Mouse (Mus musculus): ENCODE results near the gene Acta1. TPM values are rescaled to one million over a fixed set of nuclear protein-coding genes. Genes with fewer than 3 reads are reported as not detected.

Acta1 gene
- 24.6 and 33.3 TPM in 2 replicates for polyA plus RNA-seq (2012; rRNA removed)

GRCm38 (mm10) chr8:123894502-123895097 is at the start of gene Acta1:
Gene Acta1, minus strand, starts transcription at chr8:123894751.
- H3K27ac ChIP-seq (ENCODE audit: insufficient read depth, low read length), result no peak within 1 kb of the TSS
- no peak within 1 kb of the TSS for H3K4me3 ChIP-seq (ENCODE audit: insufficient read depth, low read length)
- TF ChIP-seq CTCF (IDR thresholded peaks at IDR 0.05; ENCODE audit: extremely low read depth, insufficient read depth, low read length) (no peak), POLR2A (IDR thresholded peaks at IDR 0.05; ENCODE audit: extremely low read depth, insufficient read depth, low read length) (no peak)
- peaks cover 3% of the 10 kb centered on the region; the same call in 1 of the 2 replicates for H3K4me1 ChIP-seq (ENCODE audit: control insufficient read depth, insufficient read depth, low read length)

GRCm38 (mm10) chr8:123929026-123929425 is 34.5 kb upstream of the Acta1 start:
- no peak overlapping the region for H3K4me3 ChIP-seq (ENCODE audit: insufficient read depth, low read length)
- H3K4me1 ChIP-seq (ENCODE audit: control insufficient read depth, insufficient read depth, low read length), result no peaks in the 10 kb centered on the region
- no peak overlapping the region for H3K27ac ChIP-seq (ENCODE audit: insufficient read depth, low read length)
- TF ChIP-seq POLR2A (IDR thresholded peaks at IDR 0.05; ENCODE audit: extremely low read depth, insufficient read depth, low read length) (no peak), CTCF (IDR thresholded peaks at IDR 0.05; ENCODE audit: extremely low read depth, insufficient read depth, low read length) (no peak)

GRCm38 (mm10) chr8:123925671-123926070 is 31.1 kb upstream of the Acta1 start:
- no peak for TF ChIP-seq CTCF (IDR thresholded peaks at IDR 0.05; ENCODE audit: extremely low read depth, insufficient read depth, low read length)
- no peak for TF ChIP-seq POLR2A (IDR thresholded peaks at IDR 0.05; ENCODE audit: extremely low read depth, insufficient read depth, low read length)

GRCm38 (mm10) chr8:123924719-123925118 is 30.2 kb upstream of the Acta1 start:
- H3K4me1 ChIP-seq (ENCODE audit: control insufficient read depth, insufficient read depth, low read length), result no peaks in the 10 kb centered on the region
- no peak overlapping the region for H3K27ac ChIP-seq (ENCODE audit: insufficient read depth, low read length)
- peak; percentile 99 for TF ChIP-seq CTCF (IDR thresholded peaks at IDR 0.05; ENCODE audit: extremely low read depth, insufficient read depth, low read length)
- no peak for TF ChIP-seq POLR2A (IDR thresholded peaks at IDR 0.05; ENCODE audit: extremely low read depth, insufficient read depth, low read length)
- H3K4me3 ChIP-seq (ENCODE audit: insufficient read depth, low read length), result no peak overlapping the region

More at GRCm38 (mm10) chr8:123925671-123926070, 31.1 kb upstream of the Acta1 start:
- H3K27ac ChIP-seq (ENCODE audit: insufficient read depth, low read length), result no peak overlapping the region
- no peak overlapping the region for H3K4me3 ChIP-seq (ENCODE audit: insufficient read depth, low read length)
- H3K4me1 ChIP-seq (ENCODE audit: control insufficient read depth, insufficient read depth, low read length), result no peaks in the 10 kb centered on the region

- TF ChIP-seq CTCF (IDR thresholded peaks at IDR 0.05; ENCODE audit: extremely low read depth, insufficient read depth, low read length) (no peak), POLR2A (IDR thresholded peaks at IDR 0.05; ENCODE audit: extremely low read depth, insufficient read depth, low read length) (no peak)
- Histone ChIP-seq H3K4me3 (ENCODE audit: insufficient read depth, low read length) (no peak overlapping the region), H3K27ac (ENCODE audit: insufficient read depth, low read length) (no peak overlapping the region), H3K4me1 (ENCODE audit: control insufficient read depth, insufficient read depth, low read length) (0 out of 2 replicates have a peak, but pooled peaks cover 1% of the 10 kb centered on the region)
Observed at GRCm38 (mm10) chr8:123914635-123915034, 20.1 kb upstream of the Acta1 start.

- H3K27ac ChIP-seq (ENCODE audit: insufficient read depth, low read length), result no peak overlapping the region
- no peak for TF ChIP-seq CTCF (IDR thresholded peaks at IDR 0.05; ENCODE audit: extremely low read depth, insufficient read depth, low read length)
- no peak for TF ChIP-seq POLR2A (IDR thresholded peaks at IDR 0.05; ENCODE audit: extremely low read depth, insufficient read depth, low read length)
Observed at GRCm38 (mm10) chr8:123912265-123912664, 17.7 kb upstream of the Acta1 start.

GRCm38 (mm10) chr8:123907604-123908003 is 13.1 kb upstream of the Acta1 start:
- H3K27ac ChIP-seq (ENCODE audit: insufficient read depth, low read length), result no peak overlapping the region
- TF ChIP-seq POLR2A (IDR thresholded peaks at IDR 0.05; ENCODE audit: extremely low read depth, insufficient read depth, low read length), result no peak

More at GRCm38 (mm10) chr8:123912265-123912664, 17.7 kb upstream of the Acta1 start:
- Histone ChIP-seq H3K4me3 (ENCODE audit: insufficient read depth, low read length) (no peak overlapping the region), H3K4me1 (ENCODE audit: control insufficient read depth, insufficient read depth, low read length) (0 out of 2 replicates have a peak, but pooled peaks cover 1% of the 10 kb centered on the region)

GRCm38 (mm10) chr8:123902653-123903052 is 8.1 kb upstream of the Acta1 start:
- TF ChIP-seq POLR2A (IDR thresholded peaks at IDR 0.05; ENCODE audit: extremely low read depth, insufficient read depth, low read length), result no peak
- TF ChIP-seq CTCF (IDR thresholded peaks at IDR 0.05; ENCODE audit: extremely low read depth, insufficient read depth, low read length), result no peak
- Histone ChIP-seq H3K27ac (ENCODE audit: insufficient read depth, low read length) (no peak overlapping the region), H3K4me3 (ENCODE audit: insufficient read depth, low read length) (no peak overlapping the region), H3K4me1 (ENCODE audit: control insufficient read depth, insufficient read depth, low read length) (no peaks in the 10 kb centered on the region)

More at GRCm38 (mm10) chr8:123907604-123908003, 13.1 kb upstream of the Acta1 start:
- Histone ChIP-seq H3K4me3 (ENCODE audit: insufficient read depth, low read length) (no peak overlapping the region), H3K4me1 (ENCODE audit: control insufficient read depth, insufficient read depth, low read length) (no peaks in the 10 kb centered on the region)

- H3K4me1 ChIP-seq (ENCODE audit: control insufficient read depth, insufficient read depth, low read length), result 0 out of 2 replicates have a peak, but pooled peaks cover 3% of the 10 kb centered on the region
- no peak overlapping the region for H3K4me3 ChIP-seq (ENCODE audit: insufficient read depth, low read length)
- H3K27ac ChIP-seq (ENCODE audit: insufficient read depth, low read length), result no peak overlapping the region
- TF ChIP-seq CTCF (IDR thresholded peaks at IDR 0.05; ENCODE audit: extremely low read depth, insufficient read depth, low read length) (no peak), POLR2A (IDR thresholded peaks at IDR 0.05; ENCODE audit: extremely low read depth, insufficient read depth, low read length) (no peak)
Observed at GRCm38 (mm10) chr8:123899366-123899765, 4.8 kb upstream of the Acta1 start.

GRCm38 (mm10) chr8:123898576-123898975 is 4.0 kb upstream of the Acta1 start:
- Histone ChIP-seq H3K4me3 (ENCODE audit: insufficient read depth, low read length) (no peak overlapping the region), H3K27ac (ENCODE audit: insufficient read depth, low read length) (no peak overlapping the region), H3K4me1 (ENCODE audit: control insufficient read depth, insufficient read depth, low read length) (0 out of 2 replicates have a peak, but pooled peaks cover 3% of the 10 kb centered on the region)
- no peak for TF ChIP-seq CTCF (IDR thresholded peaks at IDR 0.05; ENCODE audit: extremely low read depth, insufficient read depth, low read length)
- TF ChIP-seq POLR2A (IDR thresholded peaks at IDR 0.05; ENCODE audit: extremely low read depth, insufficient read depth, low read length), result no peak
